Mouse (Mus musculus) left cerebral cortex, adult 2 months (tissue): ENCODE data around the gene Epb41. TPM values are rescaled to one million over a fixed set of nuclear protein-coding genes. Genes with fewer than 3 reads are reported as not detected.

Experiments used
- DNase-seq, 2 experiments: peaks; one replicate each; pipeline ENCODE4 v3.0.0; 2021 to 2022; ENCODE audit warnings: low spot score in 2 of 2, mixed read lengths in 1 of 2; ENCODE audit errors: extremely low spot score in 1 of 2
- H3K27ac ChIP-seq: fragments of 200-600 bp; 2 replicates; pipeline ENCODE4 v1.8.1; 2022
- H3K4me3 ChIP-seq: fragments of 200-600 bp; 2 replicates; pipeline ENCODE4 v1.8.1; 2022
- CTCF ChIP-seq: fragments of 200-600 bp; IDR thresholded peaks from 2 replicates; pipeline ENCODE4 v1.8.1; 2022; ENCODE audit warnings: antibody characterized with exemption, mild to moderate bottlenecking, moderate library complexity
- intact Hi-C: fragments of 180-260 bp; cut with DNase I; formaldehyde crosslinking; loops from one replicate; pipeline ENCODE4 v1.15.1; 2025
- microRNA-seq, 2 experiments: library from miRNA; unstranded; fragments of <30 nt; microRNA quantifications; one replicate each; pipeline ENCODE4 v1.2.0; 2021
- total RNA-seq, 2 experiments: library from RNA; stranded (reverse); gene quantifications; 2 replicates each; pipeline ENCODE4 v1.2.3; 2021

The Epb41 gene
- total RNA-seq, 2 experiments from 2014 or later = 40.7 to 41.7 TPM

DNA sequence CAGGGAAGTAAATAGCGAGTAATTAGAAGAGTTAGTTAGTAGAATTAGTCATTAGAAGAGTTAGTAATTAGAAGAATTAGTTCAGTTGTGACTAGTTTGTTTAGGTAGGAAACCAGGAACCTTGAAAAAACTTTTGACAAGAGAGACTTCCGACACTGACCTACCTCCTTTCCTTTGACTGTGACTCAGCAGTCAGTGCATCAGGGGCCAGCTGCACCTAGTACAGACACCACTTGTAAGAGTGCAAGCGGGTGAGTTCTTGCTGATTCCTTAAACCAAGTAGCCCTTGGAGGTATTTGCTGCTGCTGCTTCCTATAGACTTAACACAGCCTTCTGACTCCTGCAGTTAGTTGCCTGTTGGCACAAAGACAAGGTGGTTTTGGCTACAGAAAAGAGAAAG is 184.4 kb downstream of the Epb41 start:
- TF ChIP-seq CTCF = no peak
- H3K27ac ChIP-seq = no peak overlapping the region
- intact Hi-C loops = no loop called here

DNA sequence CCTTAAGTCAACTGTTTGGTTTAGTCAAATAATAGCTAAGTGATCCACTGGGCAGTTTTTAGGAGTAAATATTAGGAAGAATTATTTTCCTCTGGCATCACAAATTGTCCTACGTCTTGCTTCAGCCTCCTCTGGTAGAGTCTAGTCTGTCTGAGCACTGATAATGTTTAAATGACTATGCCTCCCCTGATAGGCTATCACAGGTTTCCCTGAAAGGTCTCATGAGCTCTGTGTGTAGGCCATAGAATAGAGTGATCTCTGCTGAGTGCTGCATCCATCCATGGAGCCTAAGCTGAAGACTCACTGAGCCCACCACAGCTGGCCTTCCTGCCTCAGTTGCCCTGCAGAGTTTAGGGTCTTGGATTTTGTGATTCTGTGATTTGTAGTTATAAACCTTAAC is 186.6 kb downstream of the Epb41 start:
- intact Hi-C loops = no loop called here
- no peak overlapping the region for H3K27ac ChIP-seq
- DNase-seq = no peak
- no peak for TF ChIP-seq CTCF
- H3K4me3 ChIP-seq = no peak overlapping the region

More for the DNA sequence above, 184.4 kb downstream of the Epb41 start:
- H3K4me3 ChIP-seq = no peak overlapping the region
- no peak for DNase-seq

DNA sequence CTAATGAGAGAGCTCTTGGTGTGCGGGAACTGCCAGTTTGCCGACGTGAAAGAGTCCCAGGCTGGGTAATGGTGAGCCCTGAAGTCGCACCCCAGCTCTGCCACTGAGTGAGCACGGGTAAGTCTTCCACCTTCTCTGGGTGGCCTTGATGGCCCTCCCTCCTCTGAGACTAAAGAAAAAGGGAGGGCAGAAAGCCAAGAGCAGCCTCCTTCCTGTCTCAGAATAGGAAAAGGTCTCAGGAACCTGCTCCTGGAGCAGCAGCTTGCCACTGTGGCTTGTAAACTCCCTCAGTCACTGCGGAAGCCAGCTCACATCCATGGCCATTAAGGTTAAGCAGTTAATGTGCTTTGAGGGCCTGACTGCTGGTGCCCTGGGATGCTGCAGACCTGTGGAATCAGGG is 189.7 kb downstream of the Epb41 start:
- TF ChIP-seq CTCF = no peak
- H3K27ac ChIP-seq = no peak overlapping the region
- DNase-seq = no peak
- intact Hi-C loops = no loop called here
- H3K4me3 ChIP-seq = no peak overlapping the region

DNA sequence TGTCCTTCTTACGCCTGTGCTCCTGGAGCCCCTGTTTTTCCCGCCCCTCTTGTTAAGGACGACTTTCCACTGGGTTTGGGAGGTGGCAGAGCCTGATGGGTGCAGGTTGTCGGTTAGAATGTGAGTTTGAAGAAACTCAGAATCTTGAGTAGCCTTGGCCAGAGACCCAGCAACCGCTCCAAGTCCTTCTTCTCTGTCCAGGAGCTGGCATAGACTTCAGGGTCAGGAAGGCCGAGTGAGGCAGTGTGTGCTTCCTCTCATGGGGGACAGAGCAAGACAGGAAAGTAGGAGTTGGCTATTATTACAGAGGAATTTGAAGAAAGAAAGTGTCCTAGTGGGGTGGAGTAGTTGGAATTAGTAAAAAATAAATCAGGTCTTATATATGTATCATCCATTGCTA is 191.6 kb downstream of the Epb41 start:
- intact Hi-C loops = no loop called here
- Histone ChIP-seq H3K27ac (no peak overlapping the region), H3K4me3 (no peak overlapping the region)
- no peak for TF ChIP-seq CTCF
- DNase-seq = no peak

DNA sequence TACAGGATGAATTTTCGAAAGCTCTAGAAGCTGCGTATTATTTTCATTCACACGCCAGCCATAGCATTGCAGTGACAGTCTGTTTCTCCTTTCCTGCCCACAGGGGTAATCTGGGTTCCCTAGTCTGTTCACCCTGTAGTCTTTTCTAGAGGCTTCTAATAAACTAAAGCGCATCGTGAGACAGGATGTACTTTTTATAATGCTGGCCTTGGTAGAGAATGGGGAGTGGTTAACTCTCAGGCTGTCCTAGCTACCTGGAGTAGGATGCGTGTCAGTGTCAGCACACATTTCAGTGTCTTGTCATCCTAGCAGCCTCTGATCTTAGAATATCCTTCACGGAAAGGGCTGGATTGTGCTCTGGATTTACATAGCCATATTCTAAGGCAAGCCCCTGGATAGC is 193.8 kb downstream of the Epb41 start:
- intact Hi-C loops = no loop called here
- no peak for DNase-seq
- Histone ChIP-seq H3K4me3 (no peak overlapping the region), H3K27ac (no peak overlapping the region)
- no peak for TF ChIP-seq CTCF

DNA sequence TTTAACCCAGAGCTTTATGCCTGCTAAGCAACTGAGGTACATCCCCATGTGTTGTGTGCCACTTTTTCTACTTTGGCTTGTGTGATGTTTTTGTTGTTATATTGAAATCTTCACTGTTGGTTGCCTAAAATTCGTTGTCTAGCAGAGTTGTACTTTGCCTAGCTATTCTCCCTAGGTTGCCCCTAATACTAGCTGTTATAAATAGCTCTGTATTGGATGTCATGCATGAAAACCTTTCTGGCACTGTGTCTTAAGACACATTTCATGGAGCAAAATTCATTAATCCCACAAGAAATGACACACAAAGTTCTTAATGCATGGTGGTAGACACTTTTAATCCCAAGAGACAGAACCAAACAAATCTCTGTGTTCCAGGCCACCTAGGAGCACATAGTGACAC is 195.4 kb downstream of the Epb41 start:
- H3K4me3 ChIP-seq = no peak overlapping the region
- TF ChIP-seq CTCF = no peak
- H3K27ac ChIP-seq = no peak overlapping the region
- intact Hi-C loops = no loop called here
- no peak for DNase-seq

DNA sequence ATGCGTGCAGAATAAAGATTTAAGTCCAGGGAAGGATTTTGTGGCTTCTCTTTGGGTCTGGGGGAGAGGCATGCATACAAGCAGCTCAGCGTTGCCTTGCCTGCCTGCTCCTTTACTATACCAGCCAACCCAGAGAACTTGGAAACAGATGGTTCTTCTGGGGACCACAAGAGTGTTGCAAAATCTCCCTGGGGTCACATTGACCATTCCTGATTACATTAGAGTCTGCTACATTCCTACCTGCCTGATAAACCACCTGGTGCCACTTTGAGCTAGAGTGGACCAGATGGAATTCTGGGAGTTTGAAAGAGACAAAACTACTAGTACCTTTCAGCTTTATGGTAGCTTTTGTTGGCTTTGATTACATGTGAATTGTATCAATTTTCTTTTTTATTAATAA is 198.3 kb downstream of the Epb41 start:
- no peak for TF ChIP-seq CTCF
- Histone ChIP-seq H3K27ac (no peak overlapping the region), H3K4me3 (no peak overlapping the region)
- no peak for DNase-seq
- intact Hi-C loops = no loop called here

DNA sequence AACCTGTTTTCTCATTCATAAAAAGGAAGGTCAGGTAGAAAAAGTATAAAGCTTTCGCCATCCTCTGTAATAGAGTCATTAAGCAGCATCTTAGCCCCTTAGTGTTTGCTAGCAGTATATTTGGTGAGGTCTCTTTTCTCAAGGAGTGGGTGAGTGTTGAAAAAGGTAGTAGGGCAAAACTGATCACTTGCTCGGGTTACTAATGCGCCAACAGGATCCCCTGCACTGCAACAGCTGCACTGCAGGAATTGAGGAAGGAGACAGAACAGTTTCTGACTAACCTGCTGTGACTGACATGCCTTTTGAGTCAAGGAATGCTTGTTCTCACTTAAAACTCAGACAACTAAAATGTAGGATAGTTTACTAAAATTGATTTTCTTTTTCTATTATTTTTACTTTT is 199.9 kb downstream of the Epb41 start:
- peak overlapping the region; percentile 92; the same call in 1 of the 2 replicates for H3K4me3 ChIP-seq
- DNase-seq = no peak
- no peak for TF ChIP-seq CTCF
- intact Hi-C loops = no loop called here
- H3K27ac ChIP-seq = no peak overlapping the region

DNA sequence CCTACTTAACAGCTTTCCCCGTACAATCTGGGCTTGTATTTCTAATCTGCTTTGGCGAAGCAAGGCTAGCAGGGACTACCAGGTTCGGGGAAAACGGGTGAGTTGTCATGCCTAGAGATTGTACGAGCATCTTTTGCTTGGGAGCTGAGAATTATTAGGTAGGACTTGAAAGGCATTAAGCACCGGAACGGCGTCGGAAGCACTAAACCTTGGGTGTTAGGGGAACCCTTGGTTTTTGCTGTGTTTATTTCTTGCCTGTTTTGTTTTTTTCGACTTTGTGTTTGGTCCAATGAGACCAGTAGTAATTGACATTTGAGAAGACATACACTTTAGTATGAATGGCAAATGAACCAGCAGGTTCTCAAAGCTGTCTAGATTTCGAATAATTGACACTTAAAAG is 200.6 kb downstream of the Epb41 start:
- H3K4me3 ChIP-seq = peak overlapping the region; percentile 92
- intact Hi-C loops = loop anchor here (5.0 kb wide), 1 partner anchor 388 kb away; the partner anchor contains the start of gene Gmeb1
- DNase-seq = no peak
- H3K27ac ChIP-seq = peak overlapping the region; percentile 99; the same call in 1 of the 2 replicates
- TF ChIP-seq CTCF = no peak

DNA sequence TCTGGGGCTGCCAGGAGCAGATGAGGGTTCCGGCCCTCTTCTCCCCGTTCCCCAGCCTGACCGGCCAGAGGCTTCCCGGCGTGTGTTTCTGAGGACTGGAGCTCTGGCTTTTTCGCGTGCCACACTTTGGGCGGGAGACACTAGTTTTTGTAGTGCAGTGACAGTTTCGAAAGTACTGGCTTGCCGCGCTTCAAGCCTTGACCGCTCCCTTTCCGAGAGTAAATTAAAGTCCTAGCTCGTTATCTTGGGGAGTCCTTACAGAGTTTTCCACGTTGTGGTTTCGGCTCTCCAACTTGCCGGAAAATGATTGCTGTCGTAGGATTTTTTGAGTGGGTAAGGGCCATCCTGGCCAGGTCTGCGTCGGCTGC is 201.0 kb downstream of the Epb41 start:
- no peak for TF ChIP-seq CTCF
- intact Hi-C loops = loop anchor here (5.0 kb wide), 1 partner anchor 388 kb away; the partner anchor contains the start of gene Gmeb1
- no peak for DNase-seq
- peak overlapping the region; percentile 99 for H3K27ac ChIP-seq
- peak overlapping the region; percentile 92 for H3K4me3 ChIP-seq

Small RNA genes within 50 kb of the gene (microRNA-seq; reads per million reads assigned to microRNA genes)
- 0 reads per million in 2 experiments for gene Gm27445

Other genes starting within 250 kb of the Epb41 start
- gene Ptpru, start 237.0 kb downstream of the Epb41 start, total RNA-seq = 10 to 100 TPM; 53.4 to 59.2 TPM
- 10 to 100 TPM; 31.0 to 37.2 TPM for gene Mecr, start 231.9 kb downstream of the Epb41 start, total RNA-seq
- 10 to 100 TPM; 70.8 to 72.8 TPM for gene Srsf4, start 201.7 kb downstream of the Epb41 start, total RNA-seq
- gene Tmem200b, start 153.6 kb downstream of the Epb41 start, total RNA-seq = 10 to 100 TPM in 1 of 2 experiments, 1 to 10 TPM in 1; 9.8 to 10.9 TPM
- gene Gm10300, start 624 bp downstream of the Epb41 start, total RNA-seq = not detected
- 10 to 100 TPM; 17.9 to 21.1 TPM for gene Oprd1, start 69.2 kb upstream of the Epb41 start, total RNA-seq
- 10 to 100 TPM; 41.4 to 44.3 TPM for gene Ythdf2, start 137.0 kb upstream of the Epb41 start, total RNA-seq
- 10 to 100 TPM; 22.1 to 26.1 TPM for gene Gmeb1, start 186.3 kb upstream of the Epb41 start, total RNA-seq
- gene Taf12, start 199.1 kb upstream of the Epb41 start, total RNA-seq = 10 to 100 TPM; 22.1 to 24.4 TPM
- gene Rab42, start 228.1 kb upstream of the Epb41 start, total RNA-seq = 1 to 10 TPM; 1.6 to 2.6 TPM